Mouse (Mus musculus) C2C12 (cell line): ENCODE results near the gene Fezf1.

Experiments
- CTCF ChIP-seq: IDR thresholded peaks from one replicate; pipeline ENCODE4 v1.5.1; 2011; ENCODE audit not compliant: control insufficient read depth, insufficient read depth, insufficient read length
- FOSL1 ChIP-seq: IDR thresholded peaks from one replicate; pipeline ENCODE4 v1.8.0; 2011; ENCODE audit warnings: mild to moderate bottlenecking, low read length; ENCODE audit not compliant: poor library complexity, insufficient read depth, severe bottlenecking
- MAX ChIP-seq: IDR thresholded peaks from one replicate; pipeline ENCODE4 v1.6.1; 2011; ENCODE audit warnings: mild to moderate bottlenecking, control low read depth
- MYOD1 ChIP-seq: IDR thresholded peaks from one replicate; pipeline ENCODE4 v1.6.1; 2011; ENCODE audit warnings: low read depth; ENCODE audit not compliant: control insufficient read depth, insufficient read length
- MYOG ChIP-seq: IDR thresholded peaks from one replicate; pipeline ENCODE4 v1.6.1; 2011; ENCODE audit not compliant: control insufficient read depth, insufficient read length; ENCODE audit errors: extremely low read depth
- USF1 ChIP-seq: IDR thresholded peaks from one replicate; pipeline ENCODE4 v1.6.1; 2011; ENCODE audit warnings: low read depth, mild to moderate bottlenecking, control low read depth, moderate library complexity

GRCm38 (mm10) chr6:23246790-23247511 is 1.2 kb downstream of the Fezf1 start:
- no peak for TF ChIP-seq CTCF
- no peak for TF ChIP-seq MYOD1
- TF ChIP-seq MAX = no peak
- TF ChIP-seq MYOG = no peak
- no peak for TF ChIP-seq USF1
- TF ChIP-seq FOSL1 = no peak
